Mouse (Mus musculus): ENCODE measurements at regions not wholly inside any gene's neighbourhood (a gene's known extent, or its start where the extent isn't known, plus 50 kb on each side); places are given as distances from the start of the nearest gene placed in this dataset.

GRCm38 (mm10) chr19:51226932-51227331 is 548.5 kb upstream of the Sorcs1 start:
- no peak overlapping the region for H3K27ac ChIP-seq
- DNase-seq (ENCODE audit: low read depth in 3 of 3, low spot score in 3 of 3) (no peak), ATAC-seq (ENCODE audit: insufficient read depth) (no peak)
- H3K9ac ChIP-seq (replicated peaks): no peak overlapping the region
- WGBS (ENCODE audit: insufficient replicate concordance): 29% methylated on average over 1 of the region's 1 CpGs
- no peak overlapping the region for H3K4me2 ChIP-seq (ENCODE audit: low read depth)
- H3K9me3 ChIP-seq (ENCODE audit: control insufficient read depth, low read length): no peaks in the 10 kb centered on the region
- no peaks in the 10 kb centered on the region for H3K27me3 ChIP-seq (ENCODE audit: control insufficient read depth, insufficient read depth, low read length)
- H3K36me3 ChIP-seq (replicated peaks; ENCODE audit: control insufficient read depth, insufficient read depth, low read depth): no peaks in the 10 kb centered on the region
- TF ChIP-seq CTCF (IDR thresholded peaks at IDR 0.05; ENCODE audit: low read depth) (no peak), EP300 (IDR thresholded peaks at IDR 0.05; ENCODE audit: low read depth) (no peak)
- no peaks in the 10 kb centered on the region for H3K4me1 ChIP-seq (replicated peaks; ENCODE audit: control insufficient read depth in 2 of 2, insufficient read depth in 2 of 2, low read length in 1 of 2)
- H3K4me3 ChIP-seq (ENCODE audit: insufficient read depth in 1 of 2, low read depth in 2 of 2, low read length in 2 of 2): no peak overlapping the region

GRCm38 (mm10) chr19:51201391-51201790 is 522.9 kb upstream of the Sorcs1 start:
- DNase-seq (ENCODE audit: low read depth in 3 of 3, low spot score in 3 of 3) (no peak), ATAC-seq (ENCODE audit: insufficient read depth) (no peak)
- Histone ChIP-seq H3K4me3 (ENCODE audit: insufficient read depth in 1 of 2, low read depth in 2 of 2, low read length in 2 of 2) (no peak overlapping the region), H3K27me3 (ENCODE audit: control insufficient read depth, insufficient read depth, low read length) (no peaks in the 10 kb centered on the region), H3K4me2 (ENCODE audit: low read depth) (no peak overlapping the region), H3K9me3 (ENCODE audit: control insufficient read depth, low read length) (no peaks in the 10 kb centered on the region), H3K4me1 (replicated peaks; ENCODE audit: control insufficient read depth in 2 of 2, insufficient read depth in 2 of 2, low read length in 1 of 2) (no peaks in the 10 kb centered on the region), H3K27ac (no peak overlapping the region), H3K9ac (replicated peaks) (no peak overlapping the region), H3K36me3 (replicated peaks; ENCODE audit: control insufficient read depth, insufficient read depth, low read depth) (no peaks in the 10 kb centered on the region)
- peak; percentile 17; the same call in 1 of the 2 replicates for TF ChIP-seq CTCF (IDR thresholded peaks at IDR 0.05; ENCODE audit: low read depth)
- no peak for TF ChIP-seq EP300 (IDR thresholded peaks at IDR 0.05; ENCODE audit: low read depth)
